Mouse (Mus musculus) bone marrow, adult 2 months (tissue): Measurements from ENCODE around the gene Ccr10.

Experiments
- CTCF ChIP-seq: fragments of 200-500 bp; IDR thresholded peaks from 2 replicates; pipeline ENCODE4 v1.5.1; 2011; ENCODE audit warnings: low read length, control low read depth; ENCODE audit not compliant: control insufficient read depth, insufficient read depth
- POLR2A ChIP-seq: fragments of 200-500 bp; IDR thresholded peaks from 2 replicates; pipeline ENCODE4 v1.6.1; 2011; ENCODE audit warnings: low read depth, mild to moderate bottlenecking, control low read depth, low read length, borderline replicate concordance; ENCODE audit not compliant: control insufficient read depth

DNA sequence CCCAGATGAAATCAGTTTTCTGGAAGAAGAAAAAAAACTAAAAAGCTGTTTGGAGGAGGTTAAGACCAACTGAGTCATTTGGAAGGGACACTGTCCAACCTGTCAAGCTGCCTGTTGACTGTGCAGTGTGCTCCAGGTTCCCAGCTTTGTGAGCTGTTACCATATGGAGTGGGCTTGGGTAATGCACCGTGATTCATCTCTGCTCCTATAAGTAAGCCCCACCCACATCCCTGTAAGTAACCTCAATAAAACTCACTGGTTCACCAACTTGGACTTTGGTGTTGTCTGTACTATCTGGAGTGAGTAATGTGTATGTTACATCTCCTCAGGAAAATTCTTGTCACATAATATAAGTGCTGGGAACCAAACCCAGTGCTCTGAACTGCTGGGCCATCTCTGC lies 22.4 kb downstream of the Ccr10 start:
- TF ChIP-seq POLR2A (no peak), CTCF (no peak)
